Mouse (Mus musculus): Measurements from ENCODE around the gene Eif1ad. TPM values are rescaled to one million over a fixed set of nuclear protein-coding genes. Genes with fewer than 3 reads are reported as not detected.
"Not testable (repeated sequence)": the region's sequence is repeated elsewhere in the genome, so short reads cannot be mapped to it uniquely, and the experiment has no call there.

Eif1ad gene
- total RNA-seq, 2 experiments from 2014 or later = 21.8 to 25.0 TPM

- DNase-seq (ENCODE audit: low spot score in 2 of 2) = no peak
These were observed 7.6 kb downstream of the Eif1ad start for GRCm38 (mm10) chr19:5374177-5374576.

DNA sequence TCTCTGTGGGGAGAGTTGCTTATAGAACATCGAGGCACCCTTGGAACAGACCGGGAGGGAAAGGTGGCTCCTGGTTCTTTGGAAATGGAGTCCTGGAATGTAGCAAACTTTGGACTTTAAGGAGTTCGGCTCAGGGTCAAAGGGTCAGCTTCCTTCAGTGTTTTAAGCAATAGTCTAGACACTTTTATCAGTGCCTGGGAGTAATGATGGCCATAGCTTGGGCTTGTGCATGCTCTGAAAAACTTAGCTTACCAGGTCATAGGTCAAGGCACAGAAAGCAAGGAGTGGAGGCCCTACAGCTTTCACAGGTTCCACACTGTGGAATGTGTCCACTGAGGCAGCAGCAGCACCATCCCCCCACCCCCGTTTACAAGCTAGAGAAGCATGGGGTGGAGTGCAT, 8.2 kb downstream of the Eif1ad start:
- no peak for DNase-seq (ENCODE audit: low spot score in 2 of 2)

GRCm38 (mm10) chr19:5377446-5377845, 10.9 kb downstream of the Eif1ad start:
- DNase-seq (ENCODE audit: low spot score in 2 of 2) = peak in 1 of 2 experiments; percentile 86

DNA sequence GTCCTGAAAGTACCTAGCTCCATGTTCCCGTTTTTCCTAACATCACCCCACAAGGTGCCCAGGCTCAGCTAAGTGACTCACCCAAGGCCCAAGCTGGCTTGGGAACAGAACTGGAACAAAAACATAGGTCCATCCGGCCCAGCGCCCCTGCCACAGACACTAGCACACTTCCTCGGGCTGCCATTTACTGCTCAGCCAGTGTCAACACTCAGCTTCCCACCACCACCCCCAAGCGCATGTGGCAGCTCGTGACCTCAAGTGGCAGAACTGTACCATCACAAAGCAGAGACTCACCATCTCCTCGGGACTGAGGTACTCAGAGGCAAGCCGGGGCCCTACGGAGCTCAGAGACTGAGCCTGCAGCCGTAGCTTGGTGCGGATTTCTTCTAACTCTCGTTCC, 16.8 kb downstream of the Eif1ad start:
- no peak for DNase-seq (ENCODE audit: low spot score in 2 of 2)

DNA sequence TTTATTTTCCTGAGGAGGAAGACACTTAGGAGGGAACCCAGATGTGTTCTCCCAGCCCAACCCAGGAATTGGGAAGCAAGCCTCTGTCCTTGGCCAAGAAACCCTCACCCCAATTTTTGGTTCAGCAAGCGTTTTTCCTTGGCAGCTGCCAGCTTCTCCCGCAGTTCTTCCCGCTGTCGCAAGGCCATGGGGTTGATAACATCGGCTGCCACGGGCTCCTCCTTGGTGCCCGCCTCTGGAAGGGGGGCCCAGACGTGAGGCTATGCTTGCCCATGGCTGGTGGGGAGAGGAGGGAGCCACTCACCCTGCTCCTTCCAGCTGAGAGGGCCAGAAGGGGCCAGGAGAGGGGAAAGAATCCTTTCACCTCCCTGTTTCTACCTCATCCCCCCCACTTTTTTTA, 18.2 kb downstream of the Eif1ad start:
- no peak for DNase-seq (ENCODE audit: low spot score in 2 of 2)

- peak in 1 of 2 experiments; percentile 34 for DNase-seq (ENCODE audit: low spot score in 2 of 2)
These were observed 21.5 kb downstream of the Eif1ad start for GRCm38 (mm10) chr19:5388011-5388441.

DNA sequence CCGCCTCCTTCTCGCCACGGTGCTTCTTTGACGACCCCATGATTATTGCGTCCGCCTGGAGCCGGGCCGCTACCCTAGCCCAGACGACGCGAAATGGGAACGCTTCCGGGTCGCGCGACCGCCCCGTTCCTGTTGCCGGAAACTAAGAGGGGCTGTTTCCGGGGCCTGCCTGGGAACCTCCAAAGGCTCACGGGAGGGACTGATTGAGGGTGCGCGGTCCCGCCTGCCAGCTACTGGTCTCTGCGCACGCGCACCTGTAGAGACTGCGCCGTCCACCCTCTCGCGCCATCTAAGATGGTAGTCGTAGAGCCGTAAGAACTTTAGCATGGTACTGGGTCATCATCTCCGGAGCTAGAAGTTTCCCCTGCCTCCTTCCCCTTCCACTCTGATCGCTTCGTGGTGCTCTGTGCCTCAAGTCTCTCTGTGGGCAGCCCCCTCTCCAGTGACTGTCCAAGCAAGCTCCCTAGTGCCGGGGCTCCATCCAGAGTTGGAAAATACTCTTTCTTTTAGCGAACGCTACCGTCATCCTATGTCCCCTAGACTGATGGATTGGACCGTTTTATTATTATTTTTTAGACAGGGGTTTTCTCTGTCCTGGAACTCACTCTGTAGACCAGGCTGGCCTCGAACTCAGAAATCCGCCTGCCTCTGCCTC, 22.2 kb downstream of the Eif1ad start, which contains the start of gene Sart1:
Sart1 (minus strand) TSS at position 116 of the 655 bp plus-strand sequence.
- DNase-seq (ENCODE audit: low spot score in 2 of 2) = peak; percentile 91 to 97

DNA sequence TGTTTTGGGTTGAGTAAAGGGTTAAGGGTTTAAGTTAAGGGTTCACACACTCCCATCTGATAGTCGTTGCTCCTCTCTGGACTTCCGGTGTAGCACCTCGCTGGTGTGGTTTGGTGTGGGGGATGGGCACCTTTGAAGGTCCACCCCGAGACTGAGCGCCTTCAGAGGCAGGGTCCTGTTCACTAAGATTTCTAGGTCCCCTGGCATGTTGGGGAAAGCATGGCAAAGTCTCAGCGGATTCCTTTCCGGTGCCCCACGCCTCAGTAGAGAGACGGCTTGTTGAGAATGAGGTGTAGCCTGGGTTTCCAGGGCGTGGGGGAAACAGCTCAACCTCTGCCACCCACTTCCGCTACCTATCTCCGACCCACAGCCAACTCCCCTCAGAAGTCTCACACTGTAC, 23.1 kb downstream of the Eif1ad start:
- DNase-seq (ENCODE audit: low spot score in 2 of 2) = no peak

DNA sequence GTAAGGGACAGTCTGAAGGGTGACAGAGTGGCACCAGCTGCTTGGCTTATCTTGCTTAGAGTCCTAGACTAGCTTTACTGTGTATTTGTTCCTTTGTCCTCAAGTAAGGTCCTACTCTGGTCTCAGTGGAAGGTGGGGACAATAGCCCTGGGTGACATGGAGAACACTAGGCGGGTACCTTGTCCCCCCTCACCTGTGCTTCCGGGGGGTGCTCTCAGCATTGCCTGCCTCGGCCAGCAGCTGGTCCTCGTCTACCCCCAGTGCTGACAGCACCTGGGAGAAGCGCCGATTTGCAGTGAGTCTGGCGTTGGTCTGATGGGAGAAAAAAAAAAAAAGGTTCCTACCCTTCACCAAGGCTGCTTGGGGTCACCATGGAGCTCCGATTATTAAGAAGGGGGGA, 23.9 kb downstream of the Eif1ad start:
- DNase-seq (ENCODE audit: low spot score in 2 of 2) = no peak

DNA sequence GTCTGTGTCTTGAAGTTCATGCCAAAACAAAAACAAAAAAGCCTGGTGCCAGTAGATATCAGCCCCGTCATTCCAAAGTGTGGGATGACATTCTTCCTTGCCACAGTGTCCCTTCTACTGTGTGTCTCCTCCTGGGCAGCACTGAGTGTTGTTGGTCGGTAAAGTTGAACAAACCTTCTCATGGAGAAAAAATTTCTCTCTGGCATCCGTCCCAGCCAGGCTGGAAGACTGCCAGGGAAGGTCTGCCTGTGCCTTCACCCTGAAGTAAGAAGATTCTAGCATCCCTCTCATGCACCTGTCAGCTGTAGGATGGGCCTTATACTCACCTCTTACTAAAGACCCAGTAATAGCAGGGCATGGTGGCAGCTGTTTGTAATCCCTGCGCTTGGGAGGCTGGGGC, 26.4 kb downstream of the Eif1ad start:
- DNase-seq (ENCODE audit: low spot score in 2 of 2) = no peak

- no peak for DNase-seq (ENCODE audit: low spot score in 2 of 2)
These were observed 27.6 kb downstream of the Eif1ad start for GRCm38 (mm10) chr19:5394168-5394567.

- no peak for DNase-seq (ENCODE audit: low spot score in 2 of 2)
These were observed 28.8 kb downstream of the Eif1ad start for GRCm38 (mm10) chr19:5395371-5395770.

- not testable (repeated sequence) for DNase-seq (ENCODE audit: low spot score in 2 of 2)
These were observed 34.5 kb downstream of the Eif1ad start for GRCm38 (mm10) chr19:5401073-5401472.

DNA sequence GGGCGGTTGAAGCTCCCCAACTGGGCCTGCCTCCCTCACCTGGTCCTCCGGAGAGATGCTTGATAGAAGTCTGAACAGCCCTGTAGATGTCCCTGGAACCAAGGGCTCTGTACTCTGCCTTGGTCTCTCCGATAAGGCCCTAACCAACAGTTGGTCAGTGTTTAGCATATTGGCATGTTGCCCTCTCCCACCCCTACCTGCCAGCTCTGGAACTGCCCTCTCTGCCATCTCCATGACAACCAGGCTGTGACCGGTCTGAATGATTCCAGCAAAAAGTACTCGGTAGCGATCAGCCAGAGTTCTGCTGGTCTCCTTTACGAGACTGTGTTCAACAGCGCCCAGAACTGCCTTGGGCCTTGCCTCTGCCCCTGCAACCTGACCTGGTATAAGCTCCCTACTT, 35.8 kb downstream of the Eif1ad start, which contains the start of gene Tsga10ip:
Tsga10ip (minus strand) TSS at position 234 of the 400 bp plus-strand sequence.
- DNase-seq (ENCODE audit: low spot score in 2 of 2) = no peak

- DNase-seq (ENCODE audit: low spot score in 2 of 2) = no peak
These were observed 39.4 kb downstream of the Eif1ad start for GRCm38 (mm10) chr19:5405924-5406323.

GRCm38 (mm10) chr19:5406531-5407126, 40.1 kb downstream of the Eif1ad start:
- peak in 1 of 2 experiments; percentile 13 for DNase-seq (ENCODE audit: low spot score in 2 of 2)

- DNase-seq (ENCODE audit: low spot score in 2 of 2) = peak; percentile 34 to 63
These were observed 40.6 kb downstream of the Eif1ad start for GRCm38 (mm10) chr19:5407133-5407532.

DNA sequence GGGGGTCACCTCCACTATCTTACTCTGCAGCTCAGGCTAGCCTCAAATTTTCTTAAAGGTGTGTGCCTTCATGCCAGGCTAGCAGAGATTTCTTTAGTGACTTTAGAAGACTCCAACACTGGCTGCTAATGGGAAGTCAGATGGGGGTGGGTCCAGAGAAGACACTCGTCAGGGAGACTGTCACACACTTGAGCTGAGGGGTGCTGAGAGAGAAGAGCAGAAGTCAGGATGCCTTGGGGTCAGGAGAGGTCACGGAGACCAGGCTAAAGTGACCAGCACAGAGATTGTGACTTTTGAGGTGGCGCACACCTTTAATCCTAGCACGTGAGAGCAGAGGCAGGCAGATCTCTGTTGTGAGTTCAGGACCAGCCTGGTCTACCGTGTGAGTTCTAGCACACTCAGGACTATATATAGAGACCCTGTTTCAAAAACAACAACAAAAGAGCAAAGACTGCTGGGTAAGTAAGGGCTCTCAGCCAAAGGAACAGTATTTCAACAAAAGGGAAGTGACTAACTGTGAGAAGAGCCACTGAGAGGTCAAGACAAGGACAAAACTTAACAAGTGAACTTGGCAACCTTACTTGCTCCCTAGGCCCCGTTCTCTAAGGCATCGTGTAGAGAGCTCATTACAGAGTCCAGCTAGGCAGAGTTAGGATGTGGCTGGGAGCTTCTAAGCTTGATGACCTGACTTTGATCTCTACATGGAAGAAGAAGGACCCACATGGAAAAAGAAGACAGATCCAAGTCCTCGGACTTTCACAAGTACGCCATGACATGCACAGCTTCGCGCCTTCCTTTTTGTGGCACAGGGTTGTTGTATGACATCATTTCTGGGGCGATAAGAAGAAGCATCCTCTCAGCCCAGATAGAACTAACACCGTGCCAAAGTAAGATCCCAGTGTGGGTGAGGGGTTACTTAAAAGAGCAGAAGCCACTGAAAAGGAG, 41.8 kb downstream of the Eif1ad start:
- no peak for DNase-seq (ENCODE audit: low spot score in 2 of 2)

GRCm38 (mm10) chr19:5409068-5409467, 42.5 kb downstream of the Eif1ad start:
- no peak for DNase-seq (ENCODE audit: low spot score in 2 of 2)

DNA sequence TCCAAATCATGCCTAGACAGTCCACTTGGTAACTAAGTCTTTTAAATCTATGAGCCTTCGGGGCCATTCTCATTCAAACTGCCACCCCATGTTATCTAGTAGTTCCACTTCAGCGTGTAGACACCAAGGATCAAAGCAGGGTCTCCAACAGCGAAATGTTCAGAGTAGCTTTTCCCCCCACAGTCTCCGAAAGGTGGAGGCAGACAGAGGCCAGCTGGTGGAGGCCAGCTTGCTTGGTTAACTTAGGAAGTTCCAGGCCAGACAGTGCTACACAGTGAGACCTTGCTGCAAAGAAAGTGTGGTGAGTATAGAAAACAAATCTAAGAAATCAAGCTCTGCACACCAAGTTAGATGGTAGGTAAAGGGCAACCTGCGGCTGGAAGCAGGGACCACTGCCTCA, 44.1 kb downstream of the Eif1ad start:
- DNase-seq (ENCODE audit: low spot score in 2 of 2) = no peak

DNA sequence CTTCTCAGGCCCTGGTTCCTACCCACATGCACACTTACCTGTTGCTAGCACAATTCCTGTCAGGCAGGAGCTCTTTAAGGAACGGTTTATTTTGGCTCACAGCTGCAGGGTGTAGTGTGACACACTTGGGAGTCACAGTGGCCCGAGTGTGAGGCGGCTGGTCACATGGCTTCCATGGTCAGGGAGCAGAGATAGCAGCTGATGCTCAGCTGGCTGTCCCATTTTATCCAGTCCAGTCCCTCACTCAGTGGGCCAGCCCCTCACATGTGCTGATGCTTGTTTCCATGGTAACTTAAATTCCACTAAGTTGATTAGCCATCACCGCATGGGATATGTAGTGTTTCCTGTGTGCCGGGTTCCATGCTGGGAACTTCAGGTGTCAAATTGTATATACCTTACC, 45.4 kb downstream of the Eif1ad start:
- no peak for DNase-seq (ENCODE audit: low spot score in 2 of 2)

DNA sequence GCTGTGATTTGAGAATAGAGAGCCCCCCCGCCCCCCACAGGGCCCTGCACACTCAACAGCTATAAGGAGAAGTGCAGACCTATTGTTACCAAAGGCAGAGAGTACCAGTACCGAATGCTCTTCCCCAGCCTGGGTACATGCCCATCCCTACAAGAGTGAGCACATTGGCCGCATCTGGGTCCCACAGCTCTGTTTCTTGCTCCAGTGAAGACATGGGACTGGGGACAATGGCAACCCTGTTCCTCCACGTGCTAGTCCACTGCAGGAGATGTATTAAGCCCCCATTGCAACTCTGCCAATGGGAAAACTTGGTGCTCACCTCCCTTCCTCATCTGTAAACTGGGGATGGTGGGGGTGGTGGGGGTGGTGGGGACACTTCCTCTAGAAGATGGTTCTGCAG, 47.3 kb downstream of the Eif1ad start:
- DNase-seq (ENCODE audit: low spot score in 2 of 2) = no peak
